Mouse (Mus musculus): ENCODE data around the gene Mbnl2.

- no peak for TF ChIP-seq ZNF384 (IDR thresholded peaks at IDR 0.05; ENCODE audit: low read depth, low read length)
- no peak for TF ChIP-seq CTCF (conservative IDR thresholded peaks at IDR 0.05 in 1 of 2, IDR thresholded peaks at IDR 0.05 in 1 of 2; ENCODE audit: low read depth in 2 of 2, low read length in 2 of 2)
- TF ChIP-seq POLR2AphosphoS2 (IDR thresholded peaks at IDR 0.05; ENCODE audit: low read depth, low read length): no peak
- no peak for TF ChIP-seq POLR2A (IDR thresholded peaks at IDR 0.05; ENCODE audit: low read depth, low read length)
- no peak for TF ChIP-seq MAFK (IDR thresholded peaks at IDR 0.05; ENCODE audit: insufficient replicate concordance, low read length)
- no peak for TF ChIP-seq MAX (IDR thresholded peaks at IDR 0.05; ENCODE audit: low read length)
- TF ChIP-seq GABPA (IDR thresholded peaks at IDR 0.05; ENCODE audit: insufficient replicate concordance, low read depth, low read length): no peak
- no peak for TF ChIP-seq USF1 (IDR thresholded peaks at IDR 0.05; ENCODE audit: low read depth, low read length)
Observed at GRCm38 (mm10) chr14:120387293-120387692, 111.8 kb downstream of the Mbnl2 start.

Data from CH12.LX (cell line).